Mouse (Mus musculus): ENCODE measurements around the gene Gnptg.

DNA sequence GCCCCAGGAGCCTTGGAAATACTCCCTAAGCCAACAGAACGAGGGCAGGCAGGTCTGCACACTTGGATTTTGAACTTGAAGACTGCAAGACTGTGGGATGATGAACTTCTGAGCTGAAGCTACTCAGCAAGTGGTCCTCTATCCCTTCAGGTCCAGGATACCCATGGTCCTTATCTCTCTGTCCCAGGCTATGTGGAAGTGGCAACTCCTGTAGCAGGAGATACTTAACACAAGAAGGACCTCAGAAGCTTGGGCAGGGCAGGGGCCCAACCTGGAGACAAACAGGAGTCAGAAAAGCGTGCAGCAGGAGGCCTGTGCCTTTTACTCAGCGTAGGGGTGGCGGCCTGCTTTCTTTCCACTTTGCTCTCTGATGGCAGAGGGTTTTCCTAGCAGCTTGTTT lies 14.3 kb downstream of the Gnptg start:
- TF ChIP-seq CTCF (IDR thresholded peaks at IDR 0.05; ENCODE audit: low read depth): no peak
- no peak for TF ChIP-seq EP300 (optimal IDR thresholded peaks at IDR 0.05)

All from stomach, postnatal 0 days (tissue).